Mouse (Mus musculus): ENCODE data around the gene Duox1. TPM values are rescaled to one million over a fixed set of nuclear protein-coding genes. Genes with fewer than 3 reads are reported as not detected.

Gene Duox1
- polyA plus RNA-seq, 1 experiment from 2014 or later = not detected

DNA sequence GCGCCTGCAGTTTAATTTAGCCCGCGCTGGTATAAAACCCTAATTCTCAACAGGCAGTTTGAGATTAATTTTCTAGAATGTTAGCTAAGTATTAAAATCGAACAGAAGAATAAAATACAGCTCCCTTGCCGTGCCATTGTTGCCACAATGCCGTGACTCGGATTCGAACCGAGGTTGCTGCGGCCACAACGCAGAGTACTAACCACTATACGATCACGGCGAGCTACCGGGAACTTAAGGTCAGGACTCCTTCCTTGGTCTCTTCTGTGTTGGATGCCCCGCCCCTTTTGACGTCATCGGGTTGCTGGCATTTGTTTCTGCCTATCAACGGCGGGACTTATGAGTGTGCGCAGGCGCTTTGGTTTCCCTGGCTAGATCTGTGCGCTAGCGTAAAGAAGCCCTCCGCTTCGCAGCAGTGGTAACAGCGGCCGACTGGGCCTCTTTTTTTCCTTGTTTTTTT, 61.8 kb downstream of the Duox1 start:
- Histone ChIP-seq H3K4me2 (peak overlapping the region; percentile 67), H3K4me3 (ENCODE audit: low read depth, low read length) (peak overlapping the region; percentile 60), H3K9ac (peak overlapping the region; percentile 81), H3K27me3 (ENCODE audit: insufficient read depth, low read length) (no peaks in the 10 kb centered on the region), H3K36me3 (ENCODE audit: insufficient read depth) (no peaks in the 10 kb centered on the region), H3K27ac (ENCODE audit: low read depth) (peak overlapping the region; percentile 95), H3K4me1 (ENCODE audit: insufficient read depth) (no peaks in the 10 kb centered on the region), H3K9me3 (ENCODE audit: low read depth, low read length) (no peaks in the 10 kb centered on the region)
- no peak for TF ChIP-seq CTCF (IDR thresholded peaks at IDR 0.05; ENCODE audit: low read depth)
- DNase-seq (peak; percentile 97), ATAC-seq (ENCODE audit: insufficient read depth) (peak; percentile 89)
- WGBS = under 1% methylated on average over 28 of the region's 28 CpGs

DNA sequence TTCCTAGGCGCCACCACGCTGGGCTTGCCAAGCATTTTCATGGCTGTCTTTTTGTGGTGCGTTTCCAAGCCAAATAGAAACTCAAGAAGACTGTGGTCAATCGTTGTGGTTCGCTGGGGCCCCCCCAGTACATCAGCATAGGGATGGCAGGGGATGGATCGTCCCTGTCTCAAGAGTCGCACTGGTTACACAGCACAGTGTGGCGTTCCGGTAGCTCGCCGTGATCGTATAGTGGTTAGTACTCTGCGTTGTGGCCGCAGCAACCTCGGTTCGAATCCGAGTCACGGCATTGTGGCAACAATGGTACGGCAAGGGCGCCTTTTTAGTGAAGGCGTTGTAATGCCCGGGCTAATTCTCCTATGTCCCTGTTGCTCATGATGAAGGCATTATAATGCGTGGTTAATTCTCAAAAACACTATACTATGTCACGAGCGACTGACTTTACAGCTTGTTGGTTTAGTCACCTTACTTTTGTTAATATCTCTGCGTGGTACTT, 62.3 kb downstream of the Duox1 start:
- H3K4me1 ChIP-seq (ENCODE audit: insufficient read depth) = no peaks in the 10 kb centered on the region
- H3K27me3 ChIP-seq (ENCODE audit: insufficient read depth, low read length) = no peaks in the 10 kb centered on the region
- no peaks in the 10 kb centered on the region for H3K36me3 ChIP-seq (ENCODE audit: insufficient read depth)
- H3K4me2 ChIP-seq = peak overlapping the region; percentile 67
- H3K27ac ChIP-seq (ENCODE audit: low read depth) = peak overlapping the region; percentile 95
- WGBS = under 1% methylated on average over 26 of the region's 26 CpGs
- H3K4me3 ChIP-seq (ENCODE audit: low read depth, low read length) = peak overlapping the region; percentile 60
- DNase-seq (peak; percentile 92), ATAC-seq (ENCODE audit: insufficient read depth) (peak; percentile 88)
- TF ChIP-seq CTCF (IDR thresholded peaks at IDR 0.05; ENCODE audit: low read depth) = no peak
- no peaks in the 10 kb centered on the region for H3K9me3 ChIP-seq (ENCODE audit: low read depth, low read length)
- H3K9ac ChIP-seq = peak overlapping the region; percentile 81

GRCm38 (mm10) chr2:122378421-122379291, 63.2 kb downstream of the Duox1 start:
- Histone ChIP-seq H3K27me3 (ENCODE audit: insufficient read depth, low read length) (no peaks in the 10 kb centered on the region), H3K4me3 (ENCODE audit: low read depth, low read length) (peak overlapping the region; percentile 60), H3K36me3 (ENCODE audit: insufficient read depth) (no peaks in the 10 kb centered on the region), H3K9me3 (ENCODE audit: low read depth, low read length) (no peaks in the 10 kb centered on the region), H3K4me1 (ENCODE audit: insufficient read depth) (no peaks in the 10 kb centered on the region), H3K4me2 (peak overlapping the region; percentile 67), H3K9ac (no peak overlapping the region), H3K27ac (ENCODE audit: low read depth) (peak overlapping the region; percentile 95; the same call in 1 of the 2 replicates)
- DNase-seq (peak; percentile 81), ATAC-seq (ENCODE audit: insufficient read depth) (no peak)
- TF ChIP-seq CTCF (IDR thresholded peaks at IDR 0.05; ENCODE audit: low read depth) = peak; percentile 64
- WGBS = 16% methylated on average over 8 of the region's 8 CpGs

DNA sequence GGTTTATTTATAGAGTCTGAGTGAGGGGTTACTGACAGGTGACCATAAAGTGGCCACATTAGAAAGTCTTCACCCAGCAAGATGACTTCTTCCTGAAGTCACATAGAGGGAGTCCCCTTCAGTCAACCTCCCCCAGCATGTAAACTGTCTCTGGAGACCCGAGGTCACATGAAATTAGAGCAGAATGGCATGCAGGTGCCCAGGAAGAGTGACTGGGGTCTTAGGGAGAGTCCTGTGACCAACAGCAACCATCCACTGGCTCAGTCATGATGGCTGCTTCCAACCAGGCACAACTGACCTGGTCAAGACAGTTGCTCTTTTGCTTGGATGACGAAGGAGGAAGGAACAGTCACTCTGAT, 63.8 kb downstream of the Duox1 start:
- TF ChIP-seq CTCF (IDR thresholded peaks at IDR 0.05; ENCODE audit: low read depth) = no peak
- Histone ChIP-seq H3K9me3 (ENCODE audit: low read depth, low read length) (no peaks in the 10 kb centered on the region), H3K27me3 (ENCODE audit: insufficient read depth, low read length) (no peaks in the 10 kb centered on the region), H3K36me3 (ENCODE audit: insufficient read depth) (no peaks in the 10 kb centered on the region), H3K4me2 (no peak overlapping the region), H3K4me1 (ENCODE audit: insufficient read depth) (no peaks in the 10 kb centered on the region), H3K9ac (no peak overlapping the region), H3K4me3 (ENCODE audit: low read depth, low read length) (no peak overlapping the region), H3K27ac (ENCODE audit: low read depth) (no peak overlapping the region)
- no peak for DNase-seq
- WGBS = 38% methylated on average over 2 of the region's 2 CpGs
- ATAC-seq (ENCODE audit: insufficient read depth) = no peak

DNA sequence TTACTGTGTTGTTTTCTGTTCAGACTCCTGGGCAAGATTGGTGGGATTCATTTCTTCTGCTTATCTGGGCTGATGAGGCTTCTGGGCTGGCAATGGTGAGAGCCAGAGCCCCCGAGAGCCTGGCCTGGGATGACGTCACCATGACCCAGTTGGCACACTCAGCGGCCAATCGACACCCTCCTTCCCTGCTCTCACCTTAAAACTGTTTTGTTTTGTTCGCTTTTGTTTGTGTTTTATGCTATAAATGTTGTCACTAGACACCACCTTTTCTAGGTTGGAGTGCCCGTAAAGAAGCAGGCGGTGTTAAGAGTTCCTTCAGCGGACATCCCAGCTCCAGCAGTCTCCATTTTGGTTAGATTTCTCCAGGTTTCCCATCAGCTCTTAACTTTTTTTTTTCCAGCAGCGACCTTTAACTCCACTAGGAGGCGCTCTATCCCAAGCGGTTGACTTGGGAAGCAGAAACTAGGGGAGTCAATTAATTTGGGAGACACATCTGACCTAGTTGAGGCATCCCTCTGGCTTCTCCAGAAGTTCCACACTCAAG, 65.4 kb downstream of the Duox1 start:
- WGBS = 10% methylated on average over 11 of the region's 11 CpGs
- no peaks in the 10 kb centered on the region for H3K4me1 ChIP-seq (ENCODE audit: insufficient read depth)
- peak; percentile 77 for TF ChIP-seq CTCF (IDR thresholded peaks at IDR 0.05; ENCODE audit: low read depth)
- peak overlapping the region; percentile 59 for H3K4me2 ChIP-seq
- no peak overlapping the region for H3K9ac ChIP-seq
- no peak overlapping the region for H3K27ac ChIP-seq (ENCODE audit: low read depth)
- ATAC-seq (ENCODE audit: insufficient read depth) (no peak), DNase-seq (peak; percentile 88)
- no peaks in the 10 kb centered on the region for H3K27me3 ChIP-seq (ENCODE audit: insufficient read depth, low read length)
- H3K4me3 ChIP-seq (ENCODE audit: low read depth, low read length) = peak overlapping the region; percentile 26
- H3K9me3 ChIP-seq (ENCODE audit: low read depth, low read length) = no peaks in the 10 kb centered on the region
- no peaks in the 10 kb centered on the region for H3K36me3 ChIP-seq (ENCODE audit: insufficient read depth)

DNA sequence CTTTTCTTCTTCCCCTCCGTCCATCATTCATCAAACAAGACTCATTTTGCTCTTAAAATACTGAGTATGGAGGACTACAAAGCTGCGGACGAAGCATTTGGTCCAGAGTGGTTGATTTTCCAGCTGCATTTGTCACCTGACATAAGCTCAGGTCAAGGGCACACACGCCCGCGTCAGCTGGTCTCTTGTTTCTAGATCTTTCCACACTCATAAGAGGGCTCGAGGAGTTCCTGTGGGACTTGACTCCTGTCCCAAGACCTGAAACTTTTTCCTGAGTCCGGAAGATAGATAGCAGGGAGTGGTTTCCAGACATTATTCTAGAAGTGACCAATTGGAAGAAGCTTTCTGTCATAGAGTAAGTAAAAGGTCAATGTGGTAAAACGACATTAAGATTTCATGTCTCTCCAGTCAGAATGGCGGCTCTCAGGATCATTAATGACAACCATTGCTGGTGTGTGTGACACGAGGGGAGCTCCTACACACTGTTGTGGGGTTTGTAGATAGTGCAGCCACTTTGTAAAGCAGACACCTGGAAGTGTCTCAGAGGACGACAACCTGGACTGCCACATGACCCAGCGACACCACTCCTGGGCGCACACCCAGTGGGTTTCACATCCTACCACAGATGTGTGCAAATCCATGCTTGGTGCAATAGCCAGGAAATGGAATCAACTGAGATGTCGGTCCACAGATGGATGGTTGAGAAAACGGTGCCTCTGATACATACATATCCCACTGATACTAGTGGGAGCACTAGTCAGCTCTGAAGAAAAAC, 66.0 kb downstream of the Duox1 start:
- 67% methylated on average over 16 of the region's 16 CpGs for WGBS
- Histone ChIP-seq H3K4me3 (ENCODE audit: low read depth, low read length) (no peak overlapping the region), H3K27ac (ENCODE audit: low read depth) (no peak overlapping the region), H3K9me3 (ENCODE audit: low read depth, low read length) (no peaks in the 10 kb centered on the region), H3K4me2 (no peak overlapping the region), H3K4me1 (ENCODE audit: insufficient read depth) (no peaks in the 10 kb centered on the region), H3K36me3 (ENCODE audit: insufficient read depth) (no peaks in the 10 kb centered on the region), H3K9ac (no peak overlapping the region), H3K27me3 (ENCODE audit: insufficient read depth, low read length) (no peaks in the 10 kb centered on the region)
- no peak for TF ChIP-seq CTCF (IDR thresholded peaks at IDR 0.05; ENCODE audit: low read depth)
- no peak for DNase-seq
- no peak for ATAC-seq (ENCODE audit: insufficient read depth)
